Mouse (Mus musculus) liver, embryonic 11.5 days (tissue): ENCODE results near the gene Nup62. TPM values are rescaled to one million over a fixed set of nuclear protein-coding genes. Genes with fewer than 3 reads are reported as not detected.

Experiments used
- ATAC-seq: fragments of 200-750 bp; cut with Nextera tagmentation; replicated peaks from 2 replicates; pipeline ENCODE4 v1.8.0; 2017; ENCODE audit warnings: moderate number of reproducible peaks, mild to moderate bottlenecking, moderate TSS enrichment, moderate library complexity; ENCODE audit not compliant: low FRiP score
- DNase-seq: peaks from one replicate; pipeline ENCODE4 v3.0.0-alpha.2; 2017; ENCODE audit warnings: low spot score
- H3K27ac ChIP-seq: fragments of 300-500 bp; sonication (generic); 2 replicates; pipeline ENCODE4 v1.5.1; 2014; ENCODE audit warnings: mild to moderate bottlenecking, low read depth, low read length, control low read depth
- H3K27me3 ChIP-seq: fragments of 300-500 bp; sonication (generic); replicated peaks from 2 replicates; pipeline ENCODE4 v1.6.1; 2014; ENCODE audit warnings: low read length, mixed read lengths; ENCODE audit not compliant: control insufficient read depth, insufficient read depth
- H3K36me3 ChIP-seq: fragments of 300-500 bp; sonication (generic); 2 replicates; pipeline ENCODE4 v1.6.1; 2014; ENCODE audit warnings: mild to moderate bottlenecking, low read length, moderate library complexity, mixed read lengths; ENCODE audit not compliant: control insufficient read depth, insufficient read depth
- H3K4me1 ChIP-seq: fragments of 300-500 bp; sonication (generic); replicated peaks from 2 replicates; pipeline ENCODE4 v1.6.1; 2014; ENCODE audit warnings: low read length, mixed read lengths; ENCODE audit not compliant: control insufficient read depth, insufficient read depth
- H3K4me2 ChIP-seq: fragments of 300-500 bp; sonication (generic); 2 replicates; pipeline ENCODE4 v1.6.1; 2014; ENCODE audit warnings: mild to moderate bottlenecking, control low read depth, moderate library complexity
- H3K4me3 ChIP-seq: fragments of 300-500 bp; sonication (generic); 2 replicates; pipeline ENCODE4 v1.5.1; 2014; ENCODE audit warnings: low read depth, low read length, control low read depth
- H3K9ac ChIP-seq: fragments of 300-500 bp; sonication (generic); 2 replicates; pipeline ENCODE4 v1.6.1; 2014; ENCODE audit warnings: low read depth, low read length, control low read depth
- H3K9me3 ChIP-seq: fragments of 300-500 bp; sonication (generic); 2 replicates; pipeline ENCODE4 v1.6.1; 2016; ENCODE audit warnings: low read length, inconsistent platforms, mixed read lengths; ENCODE audit not compliant: control insufficient read depth
- WGBS: fragments of 180-500 bp; shearing (Covaris S2); extraction: QIAGEN DNeasy Blood & Tissue Kit; methylation state at CpG from one replicate; pipeline ENCODE4 v1.1.7; 2014; 5-methylcytosine and 5-hydroxymethylcytosine counted together
- polyA plus RNA-seq: library from polyadenylated mRNA; unstranded; fragments of >200 nt; fragmentation: Nextera tagmentation; extraction: Ambion mirVana; gene quantifications from 2 replicates; pipeline ENCODE4 v1.2.1, GENCODE M21; 2014

Nup62 gene
- polyA plus RNA-seq, 1 experiment from 2014 or later, result 85.7 TPM

DNA sequence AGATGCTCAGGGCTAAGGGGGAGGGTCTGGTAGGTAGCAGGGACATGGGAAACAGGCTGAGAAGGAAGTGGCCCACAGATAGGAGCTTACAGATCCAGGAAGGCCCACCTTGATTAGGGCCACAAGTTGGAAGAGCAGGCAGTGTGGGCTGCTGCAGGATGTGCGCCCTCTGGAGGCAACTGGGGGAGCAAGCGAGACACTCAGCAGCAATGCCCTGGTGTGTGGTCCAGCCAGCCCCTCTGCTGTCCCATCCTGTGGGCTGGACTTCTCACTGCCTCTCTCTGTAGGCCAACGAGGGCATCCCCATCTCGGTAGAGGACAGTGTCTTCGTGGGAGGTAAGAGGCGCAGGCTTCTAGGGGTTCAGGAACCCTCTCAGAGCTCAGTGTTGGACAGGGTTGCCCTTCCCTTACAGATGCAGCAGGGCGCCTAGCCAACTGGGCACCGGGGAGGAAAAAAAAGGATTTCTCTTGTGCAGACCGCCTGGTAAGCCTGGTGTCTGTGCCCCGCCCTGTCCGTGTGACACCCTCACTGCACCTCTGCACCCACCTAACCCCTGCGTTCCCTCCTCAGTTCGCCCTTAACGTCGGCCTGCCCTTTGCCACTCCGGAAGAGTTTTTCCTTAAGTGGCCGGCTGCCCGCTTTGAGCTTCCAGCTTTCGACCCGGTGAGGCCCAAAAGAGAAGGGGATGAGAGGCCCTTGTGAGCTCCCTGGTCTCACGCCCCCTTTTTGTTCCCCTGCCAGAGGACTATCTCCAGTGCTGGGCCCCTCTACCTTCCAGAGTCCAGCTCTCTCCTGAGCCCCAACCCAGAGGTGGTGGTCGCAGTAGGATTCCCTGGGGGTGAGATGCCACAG, 44.9 kb downstream of the Nup62 start:
- H3K4me2 ChIP-seq, result no peak overlapping the region
- no peaks in the 10 kb centered on the region for H3K9me3 ChIP-seq
- H3K4me1 ChIP-seq, result peaks cover 30% of the 10 kb centered on the region
- no peaks in the 10 kb centered on the region for H3K27me3 ChIP-seq
- no peak overlapping the region; the same call in 1 of the 2 replicates for H3K27ac ChIP-seq
- DNase-seq (peak; percentile 72), ATAC-seq (no peak)
- WGBS, result 64% methylated on average over 22 of the region's 22 CpGs
- no peak overlapping the region for H3K4me3 ChIP-seq
- no peak overlapping the region for H3K9ac ChIP-seq
- H3K36me3 ChIP-seq, result peaks cover 43% of the 10 kb centered on the region

DNA sequence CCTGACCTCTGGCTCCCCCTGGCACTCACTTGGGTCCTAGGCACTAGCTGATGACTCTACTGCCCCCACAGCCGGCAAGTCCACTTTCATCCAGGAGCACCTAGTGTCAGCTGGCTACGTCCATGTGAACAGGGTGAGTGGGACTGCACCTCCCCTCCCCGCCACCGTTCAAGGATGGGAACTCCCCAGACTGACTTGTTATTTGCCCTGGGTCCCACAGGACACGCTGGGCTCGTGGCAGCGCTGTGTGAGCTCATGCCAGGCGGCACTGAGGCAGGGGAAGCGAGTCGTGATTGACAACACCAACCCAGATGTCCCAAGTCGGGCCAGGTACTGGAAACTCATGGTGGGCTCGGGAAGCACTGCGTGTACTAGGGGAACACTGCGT, 45.5 kb downstream of the Nup62 start:
- Histone ChIP-seq H3K27me3 (no peaks in the 10 kb centered on the region), H3K4me1 (peaks cover 30% of the 10 kb centered on the region), H3K36me3 (peaks cover 44% of the 10 kb centered on the region), H3K9me3 (no peaks in the 10 kb centered on the region), H3K27ac (no peak overlapping the region), H3K4me2 (no peak overlapping the region), H3K4me3 (no peak overlapping the region), H3K9ac (no peak overlapping the region)
- 85% methylated on average over 14 of the region's 14 CpGs for WGBS
- ATAC-seq (no peak), DNase-seq (no peak)

DNA sequence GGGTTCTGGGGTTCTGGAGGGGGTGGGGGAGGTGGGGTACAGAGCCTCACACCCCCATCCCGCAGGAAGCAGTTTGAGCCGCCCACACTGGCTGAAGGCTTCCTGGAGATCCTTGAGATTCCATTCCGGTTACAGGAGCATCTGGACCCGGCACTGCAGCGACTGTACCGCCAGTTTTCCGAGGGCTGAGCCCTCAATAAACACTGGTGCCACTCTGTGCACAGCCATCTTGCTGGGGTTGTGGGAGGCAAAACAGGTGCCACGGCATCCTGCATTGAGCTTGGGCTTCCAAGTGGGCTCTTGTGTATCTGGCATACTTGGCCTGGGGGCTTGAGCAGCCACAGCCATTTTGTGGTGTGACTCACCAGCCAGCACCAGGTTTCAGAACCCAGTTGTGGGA, 46.5 kb downstream of the Nup62 start:
- 85% methylated on average over 8 of the region's 8 CpGs for WGBS
- Histone ChIP-seq H3K27ac (no peak overlapping the region), H3K4me2 (no peak overlapping the region), H3K36me3 (peaks cover 44% of the 10 kb centered on the region), H3K27me3 (no peaks in the 10 kb centered on the region), H3K9ac (no peak overlapping the region), H3K4me3 (no peak overlapping the region), H3K9me3 (no peaks in the 10 kb centered on the region), H3K4me1 (peaks cover 38% of the 10 kb centered on the region)
- no peak for DNase-seq
- ATAC-seq, result no peak

DNA sequence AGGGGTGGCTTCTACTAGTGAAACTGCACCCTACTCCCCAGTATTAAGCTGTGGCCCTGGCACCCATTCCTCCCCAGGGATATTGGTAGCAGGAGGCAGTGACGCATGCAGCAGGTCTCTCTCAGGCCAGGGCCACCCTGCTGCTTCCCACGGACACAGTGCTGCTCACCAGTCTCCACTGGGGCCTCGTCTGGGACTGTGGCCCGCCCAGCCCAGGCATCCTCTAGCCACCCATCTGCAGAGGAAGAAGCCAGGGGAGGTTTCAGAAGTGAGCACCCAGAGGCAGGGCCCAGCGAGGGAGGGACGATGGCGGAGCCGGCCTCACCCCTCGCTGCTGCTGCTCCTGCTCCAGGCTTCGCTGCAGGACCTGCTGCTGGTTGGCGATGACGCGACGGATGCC, 47.3 kb downstream of the Nup62 start:
- Histone ChIP-seq H3K9me3 (no peaks in the 10 kb centered on the region), H3K36me3 (peaks cover 44% of the 10 kb centered on the region), H3K9ac (no peak overlapping the region), H3K4me2 (no peak overlapping the region), H3K4me1 (peaks cover 39% of the 10 kb centered on the region), H3K4me3 (0 out of 2 replicates have a peak overlapping the region, but pooled peaks have one; percentile 4), H3K27ac (no peak overlapping the region), H3K27me3 (no peaks in the 10 kb centered on the region)
- no peak for DNase-seq
- 90% methylated on average over 14 of the region's 14 CpGs for WGBS
- ATAC-seq, result no peak

DNA sequence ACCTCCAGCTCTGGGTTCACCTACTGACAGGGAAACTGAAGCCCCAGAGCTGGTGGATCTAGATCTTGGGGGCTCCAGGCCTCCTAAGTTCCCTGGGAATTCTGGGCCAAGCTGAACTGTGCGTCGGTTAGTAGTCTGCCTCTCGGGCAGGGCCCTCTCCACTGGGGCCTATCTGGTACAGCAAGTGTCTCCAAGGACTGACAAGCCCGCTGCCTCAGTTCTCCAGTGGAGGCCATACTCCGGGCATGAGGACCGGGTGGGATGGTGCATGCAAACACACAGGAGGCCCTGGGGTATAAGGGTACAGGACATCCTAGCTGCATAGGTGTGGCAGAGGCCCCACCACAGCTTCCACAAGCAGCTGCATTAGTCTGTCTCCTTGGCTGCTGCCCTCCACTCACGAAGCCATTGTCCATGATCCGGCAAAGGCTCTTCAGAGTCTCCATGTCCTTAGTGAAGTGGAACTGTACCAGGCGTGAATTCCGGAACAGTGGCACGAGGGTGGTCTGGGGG, 48.1 kb downstream of the Nup62 start:
- Histone ChIP-seq H3K27ac (no peak overlapping the region; the same call in 1 of the 2 replicates), H3K9ac (no peak overlapping the region), H3K4me2 (no peak overlapping the region), H3K27me3 (no peaks in the 10 kb centered on the region), H3K4me1 (peaks cover 39% of the 10 kb centered on the region), H3K4me3 (no peak overlapping the region), H3K9me3 (no peaks in the 10 kb centered on the region), H3K36me3 (peaks cover 44% of the 10 kb centered on the region)
- ATAC-seq, result no peak
- 89% methylated on average over 11 of the region's 11 CpGs for WGBS
- DNase-seq, result no peak

DNA sequence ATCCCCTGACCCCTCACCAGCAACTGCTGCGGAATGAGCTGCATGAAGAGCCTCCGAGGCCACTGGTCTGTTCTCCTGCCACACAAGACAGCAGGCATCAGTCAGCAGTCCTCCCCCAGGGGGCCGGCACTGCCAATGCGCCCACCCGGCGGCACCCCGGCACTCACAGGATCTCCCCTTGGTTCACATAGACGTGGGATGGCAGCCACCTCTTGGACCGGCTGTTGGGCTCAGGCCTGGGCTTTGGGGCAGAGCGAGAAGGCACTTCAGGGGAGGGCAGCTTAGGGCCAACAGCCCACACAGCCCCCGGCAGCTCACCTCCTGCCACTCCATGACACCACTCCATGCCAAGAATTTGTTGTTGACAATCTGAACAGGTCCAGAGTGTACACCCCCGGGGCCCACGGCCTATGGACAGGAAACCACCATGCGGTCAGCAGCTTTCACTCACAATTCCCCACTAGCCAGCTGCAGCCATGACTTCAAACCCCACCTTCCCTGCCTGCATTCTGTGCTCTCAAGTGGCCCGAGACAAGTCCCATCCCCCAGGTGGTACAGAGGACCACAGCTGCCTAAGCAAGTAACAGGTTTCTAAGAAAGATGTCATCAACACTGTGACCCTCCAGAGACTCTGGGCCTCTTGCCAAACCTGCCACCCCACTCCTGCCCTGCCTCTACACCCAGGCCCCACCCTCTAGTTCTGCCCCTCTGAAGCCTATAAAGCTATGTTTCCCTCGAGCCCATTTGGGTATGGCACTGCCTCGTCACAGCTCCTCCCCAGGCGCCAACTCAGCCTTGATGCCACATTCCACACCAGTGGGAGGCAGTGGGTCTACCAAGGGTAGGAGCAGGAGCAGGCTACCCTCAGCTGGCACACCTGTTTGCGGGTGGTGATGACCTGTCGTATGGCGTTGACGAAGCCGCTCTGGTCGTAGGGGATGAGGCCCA, 49.0 kb downstream of the Nup62 start:
- WGBS, result 86% methylated on average over 24 of the region's 24 CpGs
- ATAC-seq, result no peak
- H3K36me3 ChIP-seq, result peaks cover 44% of the 10 kb centered on the region
- H3K4me1 ChIP-seq, result peaks cover 39% of the 10 kb centered on the region
- no peak overlapping the region for H3K4me3 ChIP-seq
- DNase-seq, result no peak
- no peaks in the 10 kb centered on the region for H3K9me3 ChIP-seq
- H3K27ac ChIP-seq, result no peak overlapping the region
- no peak overlapping the region for H3K9ac ChIP-seq
- no peaks in the 10 kb centered on the region for H3K27me3 ChIP-seq
- no peak overlapping the region for H3K4me2 ChIP-seq

DNA sequence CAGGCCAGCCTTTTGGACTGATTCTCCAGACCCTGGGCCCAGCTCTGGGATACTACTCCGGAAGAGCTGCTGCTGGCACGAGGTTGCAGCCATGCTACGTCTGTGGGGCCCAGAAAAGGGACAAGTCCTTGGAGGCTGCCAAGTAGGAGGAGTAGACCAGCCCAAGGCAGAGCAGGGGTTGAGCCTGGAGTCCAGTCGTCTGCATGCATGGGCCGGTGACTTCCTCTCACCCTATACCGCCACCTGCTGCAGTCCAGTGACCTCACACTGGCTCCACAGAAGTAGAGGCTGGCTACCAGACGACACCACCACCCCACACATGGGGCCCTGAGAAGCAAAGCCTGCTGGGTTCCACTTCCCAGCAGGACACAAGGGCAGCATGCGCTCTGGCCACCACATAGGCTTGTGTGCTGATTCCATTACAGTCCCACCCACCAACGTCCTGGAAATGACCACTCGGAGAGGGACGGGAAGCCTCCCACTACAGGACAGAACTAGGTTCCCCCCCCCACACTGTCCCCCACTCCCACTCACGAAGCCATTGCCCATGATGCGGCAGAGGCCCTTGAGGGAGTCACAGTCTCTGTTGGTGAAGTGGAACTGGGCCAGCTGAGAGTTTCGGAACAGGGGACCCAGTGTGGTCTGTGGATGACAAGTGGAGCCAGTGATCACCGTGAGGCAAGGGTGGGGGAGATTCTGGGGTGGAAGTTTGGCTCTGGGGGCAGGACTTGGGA, 50.6 kb downstream of the Nup62 start:
- ATAC-seq (no peak), DNase-seq (no peak)
- Histone ChIP-seq H3K9ac (no peak overlapping the region), H3K4me3 (peak overlapping the region; percentile 94; the same call in 1 of the 2 replicates), H3K36me3 (peaks cover 42% of the 10 kb centered on the region), H3K9me3 (no peaks in the 10 kb centered on the region), H3K27ac (0 out of 2 replicates have a peak overlapping the region, but pooled peaks have one; percentile 13), H3K4me2 (peak overlapping the region; percentile 91), H3K4me1 (peaks cover 36% of the 10 kb centered on the region), H3K27me3 (no peaks in the 10 kb centered on the region)
- WGBS, result 62% methylated on average over 15 of the region's 15 CpGs
